Mouse (Mus musculus): ENCODE measurements at regions not wholly inside any gene's neighbourhood (a gene's known extent, or its start where the extent isn't known, plus 50 kb on each side); places are given as distances from the start of the nearest gene placed in this dataset.

- Histone ChIP-seq H3K4me3 (ENCODE audit: extremely low read depth, insufficient read depth, insufficient read length) (no peak overlapping the region), H3K36me3 (ENCODE audit: control insufficient read depth, insufficient read depth, low read length) (no peaks in the 10 kb centered on the region), H3K27ac (ENCODE audit: insufficient read depth, low read length) (no peak overlapping the region), H3K27me3 (ENCODE audit: control insufficient read depth, insufficient read depth, low read length) (no peaks in the 10 kb centered on the region), H3K4me1 (ENCODE audit: control insufficient read depth, insufficient read depth, insufficient read length) (no peaks in the 10 kb centered on the region)
- no peak for DNase-seq (ENCODE audit: low read depth in 1 of 2, low spot score in 2 of 2)
- TF ChIP-seq POLR2A (IDR thresholded peaks at IDR 0.05; ENCODE audit: low read depth, low read length): no peak
- no peak for TF ChIP-seq CTCF (IDR thresholded peaks at IDR 0.05; ENCODE audit: extremely low read depth, insufficient read depth, insufficient read length, insufficient replicate concordance)
- WGBS: 75% methylated on average over 3 of the region's 3 CpGs
These were observed 324.7 kb downstream of the Epha4 start for GRCm38 (mm10) chr1:77190141-77190540.

GRCm38 (mm10) chr1:77201321-77201917, 313.5 kb downstream of the Epha4 start:
- H3K27me3 ChIP-seq (ENCODE audit: control insufficient read depth, insufficient read depth, low read length): no peaks in the 10 kb centered on the region
- no peak for DNase-seq (ENCODE audit: low read depth in 1 of 2, low spot score in 2 of 2)
- no peaks in the 10 kb centered on the region for H3K36me3 ChIP-seq (ENCODE audit: control insufficient read depth, insufficient read depth, low read length)
- H3K4me3 ChIP-seq (ENCODE audit: extremely low read depth, insufficient read depth, insufficient read length): no peak overlapping the region
- WGBS: 45% methylated on average over 3 of the region's 3 CpGs
- no peak overlapping the region for H3K27ac ChIP-seq (ENCODE audit: insufficient read depth, low read length)
- no peaks in the 10 kb centered on the region for H3K4me1 ChIP-seq (ENCODE audit: control insufficient read depth, insufficient read depth, insufficient read length)
- TF ChIP-seq POLR2A (IDR thresholded peaks at IDR 0.05; ENCODE audit: low read depth, low read length) (no peak), CTCF (IDR thresholded peaks at IDR 0.05; ENCODE audit: extremely low read depth, insufficient read depth, insufficient read length, insufficient replicate concordance) (no peak)

GRCm38 (mm10) chr1:77202948-77203347, 311.9 kb downstream of the Epha4 start:
- Histone ChIP-seq H3K4me1 (ENCODE audit: control insufficient read depth, insufficient read depth, insufficient read length) (no peaks in the 10 kb centered on the region), H3K27me3 (ENCODE audit: control insufficient read depth, insufficient read depth, low read length) (no peaks in the 10 kb centered on the region), H3K36me3 (ENCODE audit: control insufficient read depth, insufficient read depth, low read length) (no peaks in the 10 kb centered on the region), H3K27ac (ENCODE audit: insufficient read depth, low read length) (no peak overlapping the region), H3K4me3 (ENCODE audit: extremely low read depth, insufficient read depth, insufficient read length) (no peak overlapping the region)
- no peak for DNase-seq (ENCODE audit: low read depth in 1 of 2, low spot score in 2 of 2)
- WGBS: 25% methylated on average over 4 of the region's 4 CpGs
- TF ChIP-seq POLR2A (IDR thresholded peaks at IDR 0.05; ENCODE audit: low read depth, low read length) (no peak), CTCF (IDR thresholded peaks at IDR 0.05; ENCODE audit: extremely low read depth, insufficient read depth, insufficient read length, insufficient replicate concordance) (no peak)

- no peaks in the 10 kb centered on the region for H3K36me3 ChIP-seq (ENCODE audit: control insufficient read depth, insufficient read depth, low read length)
- no peaks in the 10 kb centered on the region for H3K27me3 ChIP-seq (ENCODE audit: control insufficient read depth, insufficient read depth, low read length)
- no peaks in the 10 kb centered on the region for H3K4me1 ChIP-seq (ENCODE audit: control insufficient read depth, insufficient read depth, insufficient read length)
- H3K27ac ChIP-seq (ENCODE audit: insufficient read depth, low read length): no peak overlapping the region
- no peak overlapping the region for H3K4me3 ChIP-seq (ENCODE audit: extremely low read depth, insufficient read depth, insufficient read length)
- WGBS: 88% methylated on average over 1 of the region's 1 CpGs
- TF ChIP-seq CTCF (IDR thresholded peaks at IDR 0.05; ENCODE audit: extremely low read depth, insufficient read depth, insufficient read length, insufficient replicate concordance) (no peak), POLR2A (IDR thresholded peaks at IDR 0.05; ENCODE audit: low read depth, low read length) (no peak)
- no peak for DNase-seq (ENCODE audit: low read depth in 1 of 2, low spot score in 2 of 2)
These were observed 308.4 kb downstream of the Epha4 start for GRCm38 (mm10) chr1:77206535-77206934.

GRCm38 (mm10) chr1:77209395-77209794, 305.5 kb downstream of the Epha4 start:
- Histone ChIP-seq H3K4me3 (ENCODE audit: extremely low read depth, insufficient read depth, insufficient read length) (no peak overlapping the region), H3K27ac (ENCODE audit: insufficient read depth, low read length) (no peak overlapping the region), H3K27me3 (ENCODE audit: control insufficient read depth, insufficient read depth, low read length) (no peaks in the 10 kb centered on the region), H3K4me1 (ENCODE audit: control insufficient read depth, insufficient read depth, insufficient read length) (no peaks in the 10 kb centered on the region), H3K36me3 (ENCODE audit: control insufficient read depth, insufficient read depth, low read length) (no peaks in the 10 kb centered on the region)
- 85% methylated on average over 3 of the region's 3 CpGs for WGBS
- no peak for DNase-seq (ENCODE audit: low read depth in 1 of 2, low spot score in 2 of 2)
- TF ChIP-seq POLR2A (IDR thresholded peaks at IDR 0.05; ENCODE audit: low read depth, low read length) (no peak), CTCF (IDR thresholded peaks at IDR 0.05; ENCODE audit: extremely low read depth, insufficient read depth, insufficient read length, insufficient replicate concordance) (no peak)

- DNase-seq (ENCODE audit: low read depth in 1 of 2, low spot score in 2 of 2): no peak
- TF ChIP-seq CTCF (IDR thresholded peaks at IDR 0.05; ENCODE audit: extremely low read depth, insufficient read depth, insufficient read length, insufficient replicate concordance): no peak
- no peak for TF ChIP-seq POLR2A (IDR thresholded peaks at IDR 0.05; ENCODE audit: low read depth, low read length)
These were observed 301.3 kb downstream of the Epha4 start for GRCm38 (mm10) chr1:77213462-77214098.

More at GRCm38 (mm10) chr1:77213462-77214098, 301.3 kb downstream of the Epha4 start:
- Histone ChIP-seq H3K4me3 (ENCODE audit: extremely low read depth, insufficient read depth, insufficient read length) (no peak overlapping the region), H3K27ac (ENCODE audit: insufficient read depth, low read length) (no peak overlapping the region), H3K27me3 (ENCODE audit: control insufficient read depth, insufficient read depth, low read length) (no peaks in the 10 kb centered on the region), H3K36me3 (ENCODE audit: control insufficient read depth, insufficient read depth, low read length) (no peaks in the 10 kb centered on the region), H3K4me1 (ENCODE audit: control insufficient read depth, insufficient read depth, insufficient read length) (no peaks in the 10 kb centered on the region)
- WGBS: 26% methylated on average over 8 of the region's 8 CpGs

Data from spleen, adult 2 months (tissue).